Mouse (Mus musculus) forebrain, embryonic 12.5 days (tissue): ENCODE data around the gene Lair1. TPM values are rescaled to one million over a fixed set of nuclear protein-coding genes. Genes with fewer than 3 reads are reported as not detected.

Experiments
- polyA plus RNA-seq: library from polyadenylated mRNA; unstranded; fragments of >200 nt; fragmentation: Nextera tagmentation; extraction: Ambion mirVana; gene quantifications from 2 replicates; pipeline ENCODE4 v1.2.1, GENCODE M21; 2016

The Lair1 gene
- polyA plus RNA-seq, 1 experiment from 2014 or later = 1.9 TPM

Other genes with a start within 250 kb of the Lair1 start
- not detected in 2 replicates for gene Gm15448, start 237.5 kb downstream of the Lair1 start, polyA plus RNA-seq
- gene Pira2, start 218.2 kb downstream of the Lair1 start, polyA plus RNA-seq = 0.08 TPM in 1 of 2 replicates, not detected in the other
- gene Gm14548, start 165.1 kb downstream of the Lair1 start, polyA plus RNA-seq = not detected in 2 replicates
- not detected in 2 replicates for gene Lilra6, start 147.7 kb downstream of the Lair1 start, polyA plus RNA-seq
- 131 and 143 TPM in 2 replicates for gene Ttyh1, start 56.2 kb upstream of the Lair1 start, polyA plus RNA-seq
- gene Leng8, start 73.8 kb upstream of the Lair1 start, polyA plus RNA-seq = 104 and 115 TPM in 2 replicates
- 3.0 TPM in 2 replicates for gene Leng9, start 87.2 kb upstream of the Lair1 start, polyA plus RNA-seq
- gene Cdc42ep5, start 101.7 kb upstream of the Lair1 start, polyA plus RNA-seq = 11.3 and 14.0 TPM in 2 replicates
- not detected in 2 replicates for gene Lilra5, start 174.6 kb upstream of the Lair1 start, polyA plus RNA-seq